Mouse (Mus musculus): ENCODE measurements at regions not wholly inside any gene's neighbourhood (a gene's known extent, or its start where the extent isn't known, plus 50 kb on each side); places are given as distances from the start of the nearest gene placed in this dataset.

DNA sequence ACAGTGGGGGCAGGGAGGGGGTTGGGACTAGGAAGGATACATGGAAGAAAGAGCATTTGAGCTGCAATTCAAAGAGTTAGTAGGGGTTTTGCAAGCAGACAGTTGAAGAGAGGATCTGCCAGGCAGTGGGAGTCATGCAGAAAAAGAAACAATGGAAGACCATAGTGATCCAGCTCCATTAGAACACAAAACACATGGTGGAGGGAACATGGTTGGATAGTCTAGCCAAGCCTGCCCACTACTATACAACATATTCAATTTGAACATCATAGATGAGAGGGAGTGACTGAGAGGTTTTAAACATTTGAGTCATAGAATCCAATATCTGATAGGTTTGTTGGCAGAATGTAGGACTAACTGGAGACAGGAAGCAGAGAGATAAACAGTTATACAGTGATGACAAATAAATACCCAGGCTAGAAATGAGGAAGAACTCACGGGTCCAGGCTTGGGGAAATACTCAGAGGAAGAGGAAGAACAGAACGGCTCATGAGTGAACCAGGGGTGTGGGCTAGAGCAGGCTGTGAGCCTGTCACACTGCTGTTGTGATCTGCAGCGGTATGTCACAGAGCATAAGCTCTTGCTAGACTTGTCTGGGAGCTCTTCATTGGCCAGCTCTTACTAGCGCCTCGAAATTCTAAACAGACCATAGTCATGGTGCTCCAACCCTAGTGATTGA, 646.5 kb downstream of the Bcl11a start:
- no peaks in the 10 kb centered on the region for H3K36me3 ChIP-seq (replicated peaks; ENCODE audit: low read length)
- no peaks in the 10 kb centered on the region for H3K9me3 ChIP-seq
- H3K27me3 ChIP-seq (replicated peaks): no peaks in the 10 kb centered on the region
- TF ChIP-seq FLI1 (IDR thresholded peaks at IDR 0.05; ENCODE audit: low read length) (no peak), GATA1 (IDR thresholded peaks at IDR 0.05; ENCODE audit: borderline replicate concordance, low read length) (no peak)
- no peak overlapping the region for H3K4me3 ChIP-seq (replicated peaks)
- no peaks in the 10 kb centered on the region for H3K4me1 ChIP-seq

- TF ChIP-seq FLI1 (IDR thresholded peaks at IDR 0.05; ENCODE audit: low read length) (no peak), GATA1 (IDR thresholded peaks at IDR 0.05; ENCODE audit: borderline replicate concordance, low read length) (no peak)
- Histone ChIP-seq H3K4me3 (replicated peaks) (no peak overlapping the region), H3K36me3 (replicated peaks; ENCODE audit: low read length) (no peaks in the 10 kb centered on the region), H3K27me3 (replicated peaks) (no peaks in the 10 kb centered on the region), H3K9me3 (no peaks in the 10 kb centered on the region), H3K4me1 (no peaks in the 10 kb centered on the region)
Measured at GRCm38 (mm10) chr11:24726331-24726730, 648.5 kb downstream of the Bcl11a start.

DNA sequence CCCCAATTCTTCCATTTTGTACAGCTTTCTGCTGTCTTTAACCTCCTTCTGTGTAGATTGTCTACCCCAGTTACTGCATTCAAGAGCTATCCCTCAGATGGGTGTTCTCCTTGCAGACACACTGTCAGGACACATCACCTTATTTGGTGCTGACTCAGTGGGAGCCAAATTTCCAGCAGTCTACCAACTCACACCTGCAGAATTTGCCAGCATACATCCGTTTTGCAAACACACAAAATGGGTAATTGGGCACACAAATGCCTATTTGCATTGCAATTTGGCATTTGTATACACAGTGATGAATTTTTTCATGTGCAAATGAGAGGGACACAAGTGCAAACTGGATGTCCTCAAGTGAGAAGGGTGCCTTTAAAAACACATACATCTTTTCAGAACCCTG, 649.5 kb downstream of the Bcl11a start:
- no peak for TF ChIP-seq FLI1 (IDR thresholded peaks at IDR 0.05; ENCODE audit: low read length)
- TF ChIP-seq GATA1 (IDR thresholded peaks at IDR 0.05; ENCODE audit: borderline replicate concordance, low read length): no peak
- no peaks in the 10 kb centered on the region for H3K36me3 ChIP-seq (replicated peaks; ENCODE audit: low read length)
- H3K4me1 ChIP-seq: no peaks in the 10 kb centered on the region
- H3K27me3 ChIP-seq (replicated peaks): no peaks in the 10 kb centered on the region
- H3K9me3 ChIP-seq: no peaks in the 10 kb centered on the region
- no peak overlapping the region for H3K4me3 ChIP-seq (replicated peaks)

- H3K9me3 ChIP-seq: no peaks in the 10 kb centered on the region
- TF ChIP-seq FLI1 (IDR thresholded peaks at IDR 0.05; ENCODE audit: low read length) (no peak), GATA1 (IDR thresholded peaks at IDR 0.05; ENCODE audit: borderline replicate concordance, low read length) (no peak)
- no peaks in the 10 kb centered on the region for H3K4me1 ChIP-seq
- no peak overlapping the region for H3K4me3 ChIP-seq (replicated peaks)
- H3K27me3 ChIP-seq (replicated peaks): no peaks in the 10 kb centered on the region
- no peaks in the 10 kb centered on the region for H3K36me3 ChIP-seq (replicated peaks; ENCODE audit: low read length)
Measured at GRCm38 (mm10) chr11:24731431-24731830, 653.6 kb downstream of the Bcl11a start.

DNA sequence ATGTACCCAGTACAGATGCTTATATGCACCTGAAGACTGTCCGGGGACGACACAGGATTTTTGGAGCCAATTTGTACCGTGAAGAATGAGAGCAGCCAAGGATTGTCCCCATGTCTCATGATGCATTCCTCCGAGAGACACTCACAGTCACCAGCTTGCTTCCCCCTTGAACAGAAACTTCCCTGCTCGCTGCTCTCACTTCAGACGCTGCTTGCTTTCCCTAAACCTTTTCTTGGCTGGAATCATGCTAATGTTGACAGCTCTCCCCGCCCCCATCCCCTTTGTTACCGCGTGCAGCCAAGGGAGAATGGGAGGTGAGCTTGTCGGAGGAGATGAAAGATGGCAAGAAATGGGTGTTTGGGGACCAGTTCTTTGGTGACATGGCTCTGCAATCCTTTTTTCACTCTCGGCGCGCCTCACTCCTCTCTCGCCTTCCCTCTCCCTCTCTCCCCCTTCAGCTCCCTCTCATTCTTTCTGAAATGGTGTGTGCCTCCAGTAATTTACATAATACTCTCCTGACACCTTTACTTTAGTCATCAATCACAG, 661.9 kb downstream of the Bcl11a start:
- H3K4me3 ChIP-seq (replicated peaks): no peak overlapping the region
- no peaks in the 10 kb centered on the region for H3K27me3 ChIP-seq (replicated peaks)
- TF ChIP-seq GATA1 (IDR thresholded peaks at IDR 0.05; ENCODE audit: borderline replicate concordance, low read length) (no peak), FLI1 (IDR thresholded peaks at IDR 0.05; ENCODE audit: low read length) (no peak)
- no peaks in the 10 kb centered on the region for H3K36me3 ChIP-seq (replicated peaks; ENCODE audit: low read length)
- H3K4me1 ChIP-seq: no peaks in the 10 kb centered on the region
- peaks cover 3% of the 10 kb centered on the region; the same call in 1 of the 2 replicates for H3K9me3 ChIP-seq

- H3K4me3 ChIP-seq (replicated peaks): no peak overlapping the region
- TF ChIP-seq FLI1 (IDR thresholded peaks at IDR 0.05; ENCODE audit: low read length): no peak
- no peak for TF ChIP-seq GATA1 (IDR thresholded peaks at IDR 0.05; ENCODE audit: borderline replicate concordance, low read length)
Measured at GRCm38 (mm10) chr11:24740466-24740865, 662.6 kb downstream of the Bcl11a start.

DNA sequence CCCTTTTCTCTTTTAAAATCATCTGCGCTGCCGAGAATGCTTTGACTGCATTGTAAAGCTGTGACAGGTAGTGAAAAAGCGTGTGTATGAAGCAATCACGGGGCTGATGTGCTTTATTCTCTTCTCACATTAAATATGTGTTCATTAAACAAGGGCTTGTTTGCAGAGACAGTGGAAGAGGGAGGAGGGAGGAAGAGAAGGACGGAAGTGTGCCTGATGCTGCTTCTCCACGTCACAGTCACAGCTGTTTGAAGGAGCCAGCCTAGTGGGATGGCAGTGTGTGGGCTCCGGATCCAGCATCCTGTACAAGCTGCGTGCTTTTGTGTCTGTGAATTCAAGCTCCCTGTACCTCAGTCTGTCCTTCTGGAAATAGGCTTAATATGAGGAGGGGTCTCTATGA, 664.7 kb downstream of the Bcl11a start:
- Histone ChIP-seq H3K4me1 (no peaks in the 10 kb centered on the region), H3K4me3 (replicated peaks) (no peak overlapping the region), H3K36me3 (replicated peaks; ENCODE audit: low read length) (no peaks in the 10 kb centered on the region)

More at GRCm38 (mm10) chr11:24740466-24740865, 662.6 kb downstream of the Bcl11a start:
- Histone ChIP-seq H3K9me3 (peaks cover 3% of the 10 kb centered on the region; the same call in 1 of the 2 replicates), H3K36me3 (replicated peaks; ENCODE audit: low read length) (no peaks in the 10 kb centered on the region), H3K4me1 (no peaks in the 10 kb centered on the region), H3K27me3 (replicated peaks) (no peaks in the 10 kb centered on the region)

GRCm38 (mm10) chr11:24743439-24743838, 665.6 kb downstream of the Bcl11a start:
- H3K4me3 ChIP-seq (replicated peaks): no peak overlapping the region
- TF ChIP-seq FLI1 (IDR thresholded peaks at IDR 0.05; ENCODE audit: low read length) (no peak), GATA1 (IDR thresholded peaks at IDR 0.05; ENCODE audit: borderline replicate concordance, low read length) (no peak)
- peaks cover 2% of the 10 kb centered on the region; the same call in 1 of the 2 replicates for H3K9me3 ChIP-seq
- H3K36me3 ChIP-seq (replicated peaks; ENCODE audit: low read length): no peaks in the 10 kb centered on the region
- H3K4me1 ChIP-seq: no peaks in the 10 kb centered on the region
- H3K27me3 ChIP-seq (replicated peaks): no peaks in the 10 kb centered on the region

More for the DNA sequence above, 664.7 kb downstream of the Bcl11a start:
- no peak for TF ChIP-seq GATA1 (IDR thresholded peaks at IDR 0.05; ENCODE audit: borderline replicate concordance, low read length)
- TF ChIP-seq FLI1 (IDR thresholded peaks at IDR 0.05; ENCODE audit: low read length): no peak
- Histone ChIP-seq H3K9me3 (peaks cover 3% of the 10 kb centered on the region; the same call in 1 of the 2 replicates), H3K27me3 (replicated peaks) (no peaks in the 10 kb centered on the region)

DNA sequence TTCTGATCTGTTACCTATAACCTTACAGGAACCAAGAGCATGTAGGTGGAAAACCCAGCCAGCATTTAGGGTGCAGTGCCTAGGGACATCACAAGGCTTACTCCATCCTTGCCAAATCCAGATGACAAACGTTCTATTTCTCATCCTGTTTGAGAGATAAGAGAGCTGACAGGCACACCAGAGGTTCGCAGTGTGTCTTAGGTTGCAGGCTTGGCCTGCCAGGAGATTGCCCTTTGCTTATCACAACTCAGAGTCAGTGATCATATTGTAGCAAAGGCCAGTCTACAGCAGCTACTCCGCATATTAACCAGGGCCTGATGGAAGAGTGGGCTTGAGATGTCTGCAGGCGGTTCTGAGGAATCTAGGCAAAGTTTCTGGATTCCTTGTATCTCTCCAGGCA, 668.0 kb downstream of the Bcl11a start:
- TF ChIP-seq GATA1 (IDR thresholded peaks at IDR 0.05; ENCODE audit: borderline replicate concordance, low read length) (no peak), FLI1 (IDR thresholded peaks at IDR 0.05; ENCODE audit: low read length) (no peak)
- H3K36me3 ChIP-seq (replicated peaks; ENCODE audit: low read length): no peaks in the 10 kb centered on the region
- H3K4me1 ChIP-seq: no peaks in the 10 kb centered on the region
- no peaks in the 10 kb centered on the region for H3K9me3 ChIP-seq
- H3K4me3 ChIP-seq (replicated peaks): no peak overlapping the region
- no peaks in the 10 kb centered on the region for H3K27me3 ChIP-seq (replicated peaks)

DNA sequence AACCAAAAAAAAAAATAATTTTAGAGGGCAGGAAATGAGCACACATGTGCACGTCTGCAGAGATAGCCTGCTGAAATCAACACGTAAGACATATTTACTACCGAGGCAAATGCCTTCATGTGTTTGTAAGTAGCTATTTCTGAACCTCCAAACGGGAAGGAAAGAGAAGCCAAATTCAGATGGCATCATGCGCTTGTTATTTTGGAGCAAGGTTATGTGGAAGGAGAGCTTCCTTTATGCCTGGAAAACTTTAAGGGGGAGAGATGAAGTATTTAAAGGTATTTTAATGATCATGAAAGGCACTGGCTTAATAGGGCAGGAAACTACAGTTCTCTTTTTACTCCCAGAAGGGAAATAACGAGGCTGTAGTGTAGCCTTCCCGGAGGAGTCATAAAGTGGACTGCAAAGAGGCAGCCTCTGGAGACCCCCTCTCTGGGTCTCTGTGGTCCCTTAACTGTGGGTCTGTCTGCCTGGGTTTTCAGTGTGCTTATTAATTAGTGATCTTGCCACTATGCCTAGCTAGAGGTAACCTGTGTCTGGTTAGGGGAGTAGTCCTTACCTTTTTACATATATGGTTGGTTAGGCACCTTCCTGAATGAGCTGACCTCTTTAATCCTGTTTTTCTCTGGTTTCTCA, 672.4 kb downstream of the Bcl11a start:
- H3K36me3 ChIP-seq (replicated peaks; ENCODE audit: low read length): no peaks in the 10 kb centered on the region
- no peaks in the 10 kb centered on the region for H3K4me1 ChIP-seq
- H3K4me3 ChIP-seq (replicated peaks): no peak overlapping the region
- H3K9me3 ChIP-seq: no peaks in the 10 kb centered on the region
- TF ChIP-seq GATA1 (IDR thresholded peaks at IDR 0.05; ENCODE audit: borderline replicate concordance, low read length) (no peak), FLI1 (IDR thresholded peaks at IDR 0.05; ENCODE audit: low read length) (no peak)
- H3K27me3 ChIP-seq (replicated peaks): no peaks in the 10 kb centered on the region

Measured in megakaryocyte, embryonic 14.5 days (primary cell).